Mouse (Mus musculus): Measurements from ENCODE around the gene Samd4. TPM values are rescaled to one million over a fixed set of nuclear protein-coding genes. Genes with fewer than 3 reads are reported as not detected.
A peak's percentile ranks its signal among the peaks of the same experiment; 100 is the strongest.

Gene Samd4
- polyA plus RNA-seq (2016; fragmentation: Nextera tagmentation; extraction: Ambion mirVana): 5.0 and 5.3 TPM in 2 replicates

- H3K9ac ChIP-seq: peak within 1 kb of the TSS; percentile 80
- peak within 1 kb of the TSS; percentile 65 for H3K4me3 ChIP-seq (replicated peaks)
- H3K27ac ChIP-seq: peak within 1 kb of the TSS; percentile 82
- peak within 1 kb of the TSS; percentile 94 for H3K4me2 ChIP-seq
- H3K9me3 ChIP-seq: no peaks in the 10 kb centered on the region
- WGBS: 1% methylated on average over 44 of the region's 54 CpGs
- H3K36me3 ChIP-seq (replicated peaks): no peaks in the 10 kb centered on the region
- ATAC-seq (ENCODE audit: low FRiP score): peak; percentile 72
- H3K27me3 ChIP-seq: peaks cover 9% of the 10 kb centered on the region; the same call in 1 of the 2 replicates
- peaks cover 29% of the 10 kb centered on the region for H3K4me1 ChIP-seq
These were observed at the start of gene Samd4 for GRCm38 (mm10) chr14:46882431-46883067. Gene Samd4 (plus strand): TSS chr14:46882854.

GRCm38 (mm10) chr14:46839326-46839725 lies 43.3 kb upstream of the Samd4 start:
- ATAC-seq (ENCODE audit: low FRiP score): no peak
- WGBS: 74% methylated on average over 4 of the region's 4 CpGs
- Histone ChIP-seq H3K9me3 (no peaks in the 10 kb centered on the region), H3K4me2 (no peak overlapping the region), H3K27ac (no peak overlapping the region), H3K36me3 (replicated peaks) (peaks cover 22% of the 10 kb centered on the region), H3K9ac (no peak overlapping the region), H3K4me1 (no peaks in the 10 kb centered on the region), H3K27me3 (no peaks in the 10 kb centered on the region), H3K4me3 (replicated peaks) (no peak overlapping the region)

GRCm38 (mm10) chr14:46845706-46846105 lies 36.9 kb upstream of the Samd4 start:
- Histone ChIP-seq H3K9me3 (no peaks in the 10 kb centered on the region), H3K27ac (no peak overlapping the region), H3K4me2 (no peak overlapping the region), H3K4me3 (replicated peaks) (no peak overlapping the region), H3K9ac (no peak overlapping the region), H3K4me1 (no peaks in the 10 kb centered on the region), H3K36me3 (replicated peaks) (peaks cover 27% of the 10 kb centered on the region), H3K27me3 (no peaks in the 10 kb centered on the region)
- no peak for ATAC-seq (ENCODE audit: low FRiP score)
- 93% methylated on average over 11 of the region's 11 CpGs for WGBS

- Histone ChIP-seq H3K9me3 (no peaks in the 10 kb centered on the region), H3K9ac (no peak overlapping the region), H3K4me2 (no peak overlapping the region), H3K4me1 (no peaks in the 10 kb centered on the region), H3K4me3 (replicated peaks) (no peak overlapping the region), H3K27ac (no peak overlapping the region), H3K27me3 (no peaks in the 10 kb centered on the region), H3K36me3 (replicated peaks) (peaks cover 9% of the 10 kb centered on the region)
- WGBS: 88% methylated on average over 4 of the region's 4 CpGs
- ATAC-seq (ENCODE audit: low FRiP score): no peak
These were observed 34.5 kb upstream of the Samd4 start for GRCm38 (mm10) chr14:46848063-46848590.

- Histone ChIP-seq H3K9ac (no peak overlapping the region), H3K4me2 (no peak overlapping the region), H3K4me3 (replicated peaks) (no peak overlapping the region), H3K4me1 (no peaks in the 10 kb centered on the region), H3K36me3 (replicated peaks) (peaks cover 12% of the 10 kb centered on the region), H3K27me3 (no peaks in the 10 kb centered on the region), H3K9me3 (no peaks in the 10 kb centered on the region), H3K27ac (no peak overlapping the region)
- WGBS: 88% methylated on average over 5 of the region's 5 CpGs
- ATAC-seq (ENCODE audit: low FRiP score): no peak
These were observed 33.9 kb upstream of the Samd4 start for GRCm38 (mm10) chr14:46848736-46849135.

- Histone ChIP-seq H3K4me3 (replicated peaks) (no peak overlapping the region), H3K27ac (no peak overlapping the region), H3K36me3 (replicated peaks) (peaks cover 14% of the 10 kb centered on the region), H3K9ac (no peak overlapping the region), H3K4me2 (no peak overlapping the region), H3K4me1 (no peaks in the 10 kb centered on the region), H3K27me3 (no peaks in the 10 kb centered on the region), H3K9me3 (no peaks in the 10 kb centered on the region)
- WGBS: 98% methylated on average over 1 of the region's 1 CpGs
- no peak for ATAC-seq (ENCODE audit: low FRiP score)
These were observed 32.9 kb upstream of the Samd4 start for GRCm38 (mm10) chr14:46849769-46850168.

- ATAC-seq (ENCODE audit: low FRiP score): no peak
- H3K4me2 ChIP-seq: no peak overlapping the region
- no peaks in the 10 kb centered on the region for H3K27me3 ChIP-seq
- H3K4me3 ChIP-seq (replicated peaks): no peak overlapping the region
- no peak overlapping the region for H3K9ac ChIP-seq
- peaks cover 10% of the 10 kb centered on the region for H3K36me3 ChIP-seq (replicated peaks)
- H3K4me1 ChIP-seq: no peaks in the 10 kb centered on the region
- H3K27ac ChIP-seq: no peak overlapping the region
- H3K9me3 ChIP-seq: no peaks in the 10 kb centered on the region
- WGBS: 86% methylated on average over 11 of the region's 11 CpGs
These were observed 29.0 kb upstream of the Samd4 start for GRCm38 (mm10) chr14:46853677-46854076.

- Histone ChIP-seq H3K9ac (no peak overlapping the region), H3K4me1 (no peaks in the 10 kb centered on the region), H3K4me3 (replicated peaks) (no peak overlapping the region), H3K36me3 (replicated peaks) (no peaks in the 10 kb centered on the region), H3K27me3 (no peaks in the 10 kb centered on the region), H3K27ac (no peak overlapping the region), H3K4me2 (no peak overlapping the region), H3K9me3 (no peaks in the 10 kb centered on the region)
- 94% methylated on average over 5 of the region's 5 CpGs for WGBS
- no peak for ATAC-seq (ENCODE audit: low FRiP score)
These were observed 19.7 kb upstream of the Samd4 start for GRCm38 (mm10) chr14:46862922-46863321.

GRCm38 (mm10) chr14:46880935-46881334 lies 1.7 kb upstream of the Samd4 start:
- ATAC-seq (ENCODE audit: low FRiP score): no peak
- H3K4me2 ChIP-seq: no peak overlapping the region; the same call in 1 of the 2 replicates

GRCm38 (mm10) chr14:46881581-46882430 lies 848 bp upstream of the Samd4 start:
- 3% methylated on average over 40 of the region's 40 CpGs for WGBS
- peak overlapping the region; percentile 80 for H3K9ac ChIP-seq
- no peaks in the 10 kb centered on the region for H3K9me3 ChIP-seq
- H3K27me3 ChIP-seq: peaks cover 9% of the 10 kb centered on the region; the same call in 1 of the 2 replicates
- H3K36me3 ChIP-seq (replicated peaks): no peaks in the 10 kb centered on the region
- peak overlapping the region; percentile 65 for H3K4me3 ChIP-seq (replicated peaks)
- peaks cover 29% of the 10 kb centered on the region for H3K4me1 ChIP-seq
- H3K4me2 ChIP-seq: peak overlapping the region; percentile 94
- H3K27ac ChIP-seq: peak overlapping the region; percentile 63; the same call in 1 of the 2 replicates
- peak; percentile 33 for ATAC-seq (ENCODE audit: low FRiP score)

More at GRCm38 (mm10) chr14:46880935-46881334, 1.7 kb upstream of the Samd4 start:
- H3K36me3 ChIP-seq (replicated peaks): no peaks in the 10 kb centered on the region
- WGBS: 7% methylated on average over 10 of the region's 10 CpGs
- H3K27ac ChIP-seq: no peak overlapping the region
- peaks cover 6% of the 10 kb centered on the region; the same call in 1 of the 2 replicates for H3K27me3 ChIP-seq
- H3K4me3 ChIP-seq (replicated peaks): no peak overlapping the region
- no peak overlapping the region for H3K9ac ChIP-seq
- H3K9me3 ChIP-seq: no peaks in the 10 kb centered on the region
- H3K4me1 ChIP-seq: peaks cover 24% of the 10 kb centered on the region

GRCm38 (mm10) chr14:46883068-46883870 lies 615 bp downstream of the Samd4 start:
- Histone ChIP-seq H3K36me3 (replicated peaks) (no peaks in the 10 kb centered on the region), H3K4me1 (peaks cover 29% of the 10 kb centered on the region), H3K27me3 (peaks cover 9% of the 10 kb centered on the region; the same call in 1 of the 2 replicates), H3K4me3 (replicated peaks) (peak overlapping the region; percentile 65), H3K9ac (peak overlapping the region; percentile 80), H3K27ac (peak overlapping the region; percentile 82), H3K9me3 (no peaks in the 10 kb centered on the region), H3K4me2 (peak overlapping the region; percentile 94)
- peak; percentile 28 for ATAC-seq (ENCODE audit: low FRiP score)
- WGBS: 1% methylated on average over 65 of the region's 70 CpGs

Data from forebrain, embryonic 12.5 days (tissue).